Mouse (Mus musculus): ENCODE results near the gene Tenm2. TPM values are rescaled to one million over a fixed set of nuclear protein-coding genes. Genes with fewer than 3 reads are reported as not detected.

Tenm2 gene
- total and polyA plus RNA-seq, 3 experiments = not detected

DNA sequence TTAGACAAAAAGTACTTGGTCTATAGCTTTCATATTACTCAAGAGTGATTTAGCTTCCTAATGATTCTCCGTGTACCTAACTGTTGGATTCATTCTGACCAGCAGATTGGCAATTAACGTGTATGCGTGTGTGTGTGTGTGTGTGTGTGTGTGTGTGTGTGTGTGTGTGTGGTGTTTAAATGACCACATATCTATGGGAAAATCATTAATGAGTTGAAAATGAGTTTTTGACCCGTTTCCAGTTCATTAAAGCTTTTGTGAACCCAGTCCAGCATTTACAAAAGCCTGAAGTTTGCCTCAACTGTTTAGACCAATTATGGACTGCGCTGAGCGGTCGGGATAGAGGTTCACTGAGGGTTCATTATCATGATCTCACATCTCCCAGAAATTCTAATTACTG is 1181.4 kb downstream of the Tenm2 start:
- TF ChIP-seq MXI1 (IDR thresholded peaks at IDR 0.05; ENCODE audit: low read depth, low read length) (no peak), BHLHE40 (IDR thresholded peaks at IDR 0.05; ENCODE audit: low read depth, low read length) (no peak), SIN3A (IDR thresholded peaks at IDR 0.05; ENCODE audit: low read length) (no peak), IRF4 (IDR thresholded peaks at IDR 0.05; ENCODE audit: low read depth, low read length) (no peak), ZNF384 (IDR thresholded peaks at IDR 0.05; ENCODE audit: low read depth, low read length) (no peak), KAT2A (IDR thresholded peaks at IDR 0.05; ENCODE audit: insufficient replicate concordance, low read length) (no peak), JUND (conservative IDR thresholded peaks at IDR 0.05; ENCODE audit: low read depth, low read length) (no peak), POLR2A (IDR thresholded peaks at IDR 0.05; ENCODE audit: low read depth, low read length) (no peak)
- peaks cover 65% of the 10 kb centered on the region for H3K27me3 ChIP-seq (replicated peaks)
- H3K4me3 ChIP-seq (replicated peaks in 1 of 3; ENCODE audit: low read depth in 2 of 3, low read length in 2 of 3, poor library complexity in 1 of 3) = no peak overlapping the region
- in situ Hi-C loops (cut with MboI; ENCODE audit: low pct_ligation_motif_present, low pct_unique_long_range_greater_than_20kb, low sequenced_read_pairs) = no loop called here
- H3K79me2 ChIP-seq (replicated peaks; ENCODE audit: control insufficient read depth, extremely low read depth, insufficient read depth, poor library complexity, severe bottlenecking) = no peaks in the 10 kb centered on the region
- no peak overlapping the region for H3K27ac ChIP-seq (ENCODE audit: insufficient read depth, low read depth)
- H3K9me3 ChIP-seq (replicated peaks; ENCODE audit: low read length) = no peaks in the 10 kb centered on the region
- no peaks in the 10 kb centered on the region for H3K36me3 ChIP-seq (replicated peaks in 1 of 2; ENCODE audit: control insufficient read depth in 1 of 2, insufficient read depth in 1 of 2, low read length in 1 of 2)
- peaks cover 0 to 3% of the 10 kb centered on the region in 2 experiments; a peak in 1 of 4 replicates for H3K4me1 ChIP-seq (ENCODE audit: control insufficient read depth in 1 of 2, insufficient read depth in 2 of 2)
- no peak overlapping the region for H3K4me2 ChIP-seq (ENCODE audit: insufficient read depth, low read depth, poor library complexity, severe bottlenecking)
- dilution Hi-C loops (cut with MboI; ENCODE audit: extremely low pct_ligation_motif_present, extremely low pct_unique_long_range_greater_than_20kb, low sequenced_read_pairs) = no loop called here
- H3K9ac ChIP-seq (ENCODE audit: insufficient read depth, low read depth) = no peak overlapping the region
- DNase-seq (ENCODE audit: extremely low read depth) = no peak

DNA sequence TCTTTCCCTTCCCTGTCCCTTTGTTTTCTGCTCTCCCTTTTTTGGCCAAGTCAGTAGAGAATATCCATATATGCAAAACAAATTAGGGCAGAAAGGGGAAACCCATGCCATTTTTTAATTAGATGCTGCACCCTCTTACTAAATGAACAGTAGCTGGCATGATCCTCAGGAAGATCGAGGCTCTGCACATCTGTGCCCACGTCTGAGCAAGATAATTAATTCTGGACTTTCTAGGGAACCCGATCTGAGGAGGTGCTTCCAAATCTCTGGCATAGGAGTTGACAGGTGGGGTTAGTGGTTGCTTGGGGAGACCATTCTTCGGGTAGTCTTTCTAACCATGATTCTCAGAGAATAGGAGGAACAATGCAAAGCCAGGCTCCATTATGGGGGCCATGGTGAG is 1182.3 kb downstream of the Tenm2 start:
- Histone ChIP-seq H3K4me1 (ENCODE audit: control insufficient read depth in 1 of 2, insufficient read depth in 2 of 2) (peaks cover 0 to 6% of the 10 kb centered on the region in 2 experiments; a peak in 1 of 4 replicates), H3K27ac (ENCODE audit: insufficient read depth, low read depth) (no peak overlapping the region), H3K79me2 (replicated peaks; ENCODE audit: control insufficient read depth, extremely low read depth, insufficient read depth, poor library complexity, severe bottlenecking) (no peaks in the 10 kb centered on the region), H3K4me3 (replicated peaks in 1 of 3; ENCODE audit: low read depth in 2 of 3, low read length in 2 of 3, poor library complexity in 1 of 3) (no peak overlapping the region), H3K4me2 (ENCODE audit: insufficient read depth, low read depth, poor library complexity, severe bottlenecking) (no peak overlapping the region), H3K9me3 (replicated peaks; ENCODE audit: low read length) (no peaks in the 10 kb centered on the region), H3K27me3 (replicated peaks) (peaks cover 72% of the 10 kb centered on the region), H3K9ac (ENCODE audit: insufficient read depth, low read depth) (no peak overlapping the region), H3K36me3 (replicated peaks in 1 of 2; ENCODE audit: control insufficient read depth in 1 of 2, insufficient read depth in 1 of 2, low read length in 1 of 2) (no peaks in the 10 kb centered on the region)
- dilution Hi-C loops (cut with MboI; ENCODE audit: extremely low pct_ligation_motif_present, extremely low pct_unique_long_range_greater_than_20kb, low sequenced_read_pairs) = no loop called here
- TF ChIP-seq POLR2AphosphoS2 (IDR thresholded peaks at IDR 0.05; ENCODE audit: low read depth, low read length) = no peak
- no peak for TF ChIP-seq E2F4 (IDR thresholded peaks at IDR 0.05; ENCODE audit: insufficient replicate concordance, low read depth, low read length)
- TF ChIP-seq MYC (IDR thresholded peaks at IDR 0.05; ENCODE audit: low read depth, low read length) = no peak
- no peak for TF ChIP-seq PAX5 (IDR thresholded peaks at IDR 0.05; ENCODE audit: low read length)
- no peak for TF ChIP-seq KAT2A (IDR thresholded peaks at IDR 0.05; ENCODE audit: insufficient replicate concordance, low read length)
- no peak for TF ChIP-seq ETS1 (conservative IDR thresholded peaks at IDR 0.05; ENCODE audit: low read depth, low read length)
- TF ChIP-seq TBP (conservative IDR thresholded peaks at IDR 0.05; ENCODE audit: low read depth, low read length) = no peak
- TF ChIP-seq JUN (IDR thresholded peaks at IDR 0.05; ENCODE audit: insufficient read depth, low read depth, low read length) = no peak
- no peak for TF ChIP-seq MAFK (IDR thresholded peaks at IDR 0.05; ENCODE audit: insufficient replicate concordance, low read length)
- no peak for TF ChIP-seq HCFC1 (IDR thresholded peaks at IDR 0.05; ENCODE audit: low read depth, low read length)
- no peak for TF ChIP-seq UBTF (IDR thresholded peaks at IDR 0.05; ENCODE audit: low read depth, low read length)
- TF ChIP-seq CTCF (conservative IDR thresholded peaks at IDR 0.05 in 1 of 2, IDR thresholded peaks at IDR 0.05 in 1 of 2; ENCODE audit: low read depth in 2 of 2, low read length in 2 of 2) = no peak
- TF ChIP-seq USF1 (IDR thresholded peaks at IDR 0.05; ENCODE audit: low read depth, low read length) = no peak
- no peak for TF ChIP-seq ELF1 (IDR thresholded peaks at IDR 0.05; ENCODE audit: low read depth, low read length)
- in situ Hi-C loops (cut with MboI; ENCODE audit: low pct_ligation_motif_present, low pct_unique_long_range_greater_than_20kb, low sequenced_read_pairs) = no loop called here
- DNase-seq (ENCODE audit: extremely low read depth) = no peak
